In genomic region chr3:99240213-99240720, GRCm38 (mm10) we compare ENCODE assay signal across 8 mouse cellular contexts. TPM values are rescaled to one million over a fixed set of nuclear protein-coding genes. Genes with fewer than 3 reads are reported as not detected.
DNase-seq lines count a peak whose midpoint lies in the region; ATAC-seq and TF ChIP-seq lines count a peak whose summit lies in the region.

Tbx15 (plus strand) TSS chr3:99240381.

- H3K36me3 ChIP-seq in liver, embryonic 11.5 days (ENCODE audit: control insufficient read depth, insufficient read depth, low read length) = no peaks in the 10 kb centered on the region
- no peaks in the 10 kb centered on the region for H3K36me3 ChIP-seq in embryonic facial prominence, embryonic 15.5 days
- H3K36me3 ChIP-seq in hindbrain, embryonic 14.5 days (replicated peaks; ENCODE audit: control insufficient read depth, insufficient read depth) = no peaks in the 10 kb centered on the region
- no peaks in the 10 kb centered on the region for H3K36me3 ChIP-seq in myocyte (ENCODE audit: control insufficient read depth, insufficient read depth)

- H3K27me3 ChIP-seq in liver, embryonic 11.5 days (replicated peaks; ENCODE audit: control insufficient read depth, insufficient read depth, low read length) = peaks cover 96% of the 10 kb centered on the region
- peaks cover 88% of the 10 kb centered on the region for H3K27me3 ChIP-seq in embryonic facial prominence, embryonic 15.5 days
- peaks cover 99% of the 10 kb centered on the region for H3K27me3 ChIP-seq in hindbrain, embryonic 14.5 days (ENCODE audit: control insufficient read depth, insufficient read depth, low read length)
- no peaks in the 10 kb centered on the region for H3K27me3 ChIP-seq in myocyte (ENCODE audit: control insufficient read depth, insufficient read depth, insufficient read length)

- H3K9me3 ChIP-seq in liver, embryonic 11.5 days (ENCODE audit: control insufficient read depth, low read length) = no peaks in the 10 kb centered on the region
- H3K9me3 ChIP-seq in embryonic facial prominence, embryonic 15.5 days (replicated peaks) = no peaks in the 10 kb centered on the region
- H3K9me3 ChIP-seq in hindbrain, embryonic 14.5 days (ENCODE audit: control insufficient read depth, low read length) = no peaks in the 10 kb centered on the region

- H3K79me2 ChIP-seq in myocyte (ENCODE audit: control insufficient read depth, insufficient read depth) = no peaks in the 10 kb centered on the region

- no peak for DNase-seq in liver, embryonic 11.5 days (ENCODE audit: low spot score)
- DNase-seq in liver = no peak
- DNase-seq in hindbrain, embryonic 14.5 days (ENCODE audit: low spot score) = no peak
- no peak for DNase-seq in urinary bladder, adult 18-20 months (ENCODE audit: low spot score in 2 of 2)
- no peak for DNase-seq in retina, embryonic 14.5 days (ENCODE audit: low spot score)
- DNase-seq in thymus, postnatal 36 days = no peak

- ATAC-seq in liver, embryonic 11.5 days (replicated peaks; ENCODE audit: low FRiP score) = no peak
- ATAC-seq in embryonic facial prominence, embryonic 15.5 days (ENCODE audit: insufficient number of reproducible peaks, low FRiP score, low TSS enrichment, low read depth) = no peak; the same call in 1 of the 2 replicates
- ATAC-seq in hindbrain, embryonic 14.5 days (ENCODE audit: low FRiP score) = no peak

- no peaks in the 10 kb centered on the region for H3K4me1 ChIP-seq in liver, embryonic 11.5 days (replicated peaks; ENCODE audit: control insufficient read depth, insufficient read depth, low read length)
- peaks cover 13% of the 10 kb centered on the region for H3K4me1 ChIP-seq in embryonic facial prominence, embryonic 15.5 days
- H3K4me1 ChIP-seq in hindbrain, embryonic 14.5 days (replicated peaks; ENCODE audit: control insufficient read depth, insufficient read depth, low read length) = no peaks in the 10 kb centered on the region

- 0 out of 2 replicates have a peak within 1 kb of the TSS, but pooled peaks have one; percentile 23 for H3K4me3 ChIP-seq in liver, embryonic 11.5 days (ENCODE audit: low read depth, low read length)
- peak within 1 kb of the TSS; percentile 44 for H3K4me3 ChIP-seq in embryonic facial prominence, embryonic 15.5 days (replicated peaks)
- H3K4me3 ChIP-seq in hindbrain, embryonic 14.5 days (replicated peaks; ENCODE audit: low read length) = peak within 1 kb of the TSS; percentile 6; the same call in 1 of the 2 replicates
- peak within 1 kb of the TSS; percentile 25 for H3K4me3 ChIP-seq in myocyte

- no peak within 1 kb of the TSS for H3K27ac ChIP-seq in liver, embryonic 11.5 days (ENCODE audit: low read depth, low read length)
- peak within 1 kb of the TSS; percentile 65 for H3K27ac ChIP-seq in embryonic facial prominence, embryonic 15.5 days (replicated peaks)
- H3K27ac ChIP-seq in hindbrain, embryonic 14.5 days = no peak within 1 kb of the TSS

- no peak within 1 kb of the TSS for H3K9ac ChIP-seq in liver, embryonic 11.5 days (ENCODE audit: low read depth, low read length)
- H3K9ac ChIP-seq in embryonic facial prominence, embryonic 15.5 days = peak within 1 kb of the TSS; percentile 40
- no peak within 1 kb of the TSS for H3K9ac ChIP-seq in hindbrain, embryonic 14.5 days

- no peak for TF ChIP-seq POLR2A in myocyte (IDR thresholded peaks at IDR 0.05; ENCODE audit: insufficient read length, low read depth)

- H3ac ChIP-seq in myocyte (ENCODE audit: control insufficient read depth, insufficient read length) = no peak within 1 kb of the TSS

- peak within 1 kb of the TSS; percentile 12; the same call in 1 of the 2 replicates for H3K4me2 ChIP-seq in liver, embryonic 11.5 days
- peak within 1 kb of the TSS; percentile 51 for H3K4me2 ChIP-seq in embryonic facial prominence, embryonic 15.5 days (replicated peaks)
- H3K4me2 ChIP-seq in hindbrain, embryonic 14.5 days (replicated peaks) = no peak within 1 kb of the TSS
- peak within 1 kb of the TSS; percentile 93 for H3K4me2 ChIP-seq in myocyte (ENCODE audit: low read depth)

- WGBS in liver, embryonic 11.5 days = 2% methylated on average over 18 of the region's 20 CpGs
- 3% methylated on average over 20 of the region's 20 CpGs for WGBS in embryonic facial prominence, embryonic 15.5 days
- WGBS in hindbrain, embryonic 14.5 days = 0% methylated on average over 19 of the region's 20 CpGs

TF ChIP-seq in myocyte, 11 proteins besides CTCF, POLR2A, EP300 and RAD21:
- no peak for TF ChIP-seq MAX (IDR thresholded peaks at IDR 0.05; ENCODE audit: low read depth)
TF ChIP-seq in myocyte: peak in this region for 0.

RNA-seq across cellular contexts. Expression of gene Tbx15, which starts in this region (rescaled TPM):
- polyA plus RNA-seq in liver, embryonic 11.5 days (2014; fragmentation: Nextera tagmentation; extraction: Ambion mirVana) = 0.29 and 0.45 TPM in 2 replicates
- 25.2 and 25.9 TPM in 2 replicates for polyA plus RNA-seq in embryonic facial prominence, embryonic 15.5 days (2015; fragmentation: Nextera tagmentation; extraction: Ambion mirVana)
- polyA plus RNA-seq in hindbrain, embryonic 14.5 days (2014; fragmentation: Nextera tagmentation; extraction: Ambion mirVana) = 0.32 and 0.82 TPM in 2 replicates
- polyA plus RNA-seq in myocyte (2012; fragmentation: generic; extraction: Trizol) = 24.8 TPM

Comparison
In these comparisons a context has a peak if more than half of its experiments do, and no peak if none do; other contexts are left out.
1. RNA of gene Tbx15 (polyA plus RNA-seq): 25.2 to 25.9 TPM in embryonic facial prominence, embryonic 15.5 days and 24.8 TPM in myocyte (single experiment); 0.29 to 0.45 TPM in liver, embryonic 11.5 days and 0.32 to 0.82 TPM in hindbrain, embryonic 14.5 days; every median in the first group is over 10 times any median in the second.
2. Peak in every context shown above with its lines, with median percentiles within 50 percentile points of each other: H3K4me3 ChIP-seq.